Mouse (Mus musculus) brain, embryonic 14.5 days (tissue): ENCODE measurements at regions not wholly inside any gene's neighbourhood (a gene's known extent, or its start where the extent isn't known, plus 50 kb on each side); places are given as distances from the start of the nearest gene placed in this dataset.

Source experiments
- DNase-seq: peaks from one replicate; pipeline ENCODE4 v3.0.0-alpha.2; 2011; ENCODE audit warnings: low read depth
- CTCF ChIP-seq: fragments of 200-500 bp; IDR thresholded peaks from 2 replicates; pipeline ENCODE4 v1.5.1; 2012; ENCODE audit warnings: inconsistent platforms, mild to moderate bottlenecking, moderate library complexity, borderline replicate concordance; ENCODE audit not compliant: insufficient read depth, insufficient read length; ENCODE audit errors: extremely low read depth
- POLR2A ChIP-seq: fragments of 200-500 bp; IDR thresholded peaks from 2 replicates; pipeline ENCODE4 v1.6.1; 2012; ENCODE audit warnings: mild to moderate bottlenecking, inconsistent platforms, borderline replicate concordance; ENCODE audit not compliant: poor library complexity, insufficient read depth, insufficient read length, severe bottlenecking; ENCODE audit errors: extremely low read depth

DNA sequence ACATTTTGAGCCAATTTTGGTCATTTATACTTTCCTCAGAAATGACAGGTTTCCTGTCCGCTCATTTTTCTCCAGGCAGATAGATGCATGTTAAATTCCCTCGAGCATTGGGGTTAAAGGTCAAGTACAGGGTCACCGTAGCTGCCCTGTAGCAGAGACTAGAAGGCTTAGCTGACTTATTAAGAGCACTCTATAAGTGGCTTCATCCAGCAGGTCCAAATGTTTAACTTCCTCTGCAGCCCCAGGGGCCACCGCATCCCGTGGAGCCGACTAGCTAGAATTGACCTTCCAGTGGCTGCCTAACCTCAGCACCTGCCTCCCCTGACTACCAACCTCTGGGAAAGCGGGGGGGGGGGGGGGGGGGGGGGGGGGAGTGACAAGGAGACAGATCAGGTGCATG, 114.7 kb downstream of the Rpl14 start:
- no peak for DNase-seq
- TF ChIP-seq POLR2A: no peak
- no peak for TF ChIP-seq CTCF

DNA sequence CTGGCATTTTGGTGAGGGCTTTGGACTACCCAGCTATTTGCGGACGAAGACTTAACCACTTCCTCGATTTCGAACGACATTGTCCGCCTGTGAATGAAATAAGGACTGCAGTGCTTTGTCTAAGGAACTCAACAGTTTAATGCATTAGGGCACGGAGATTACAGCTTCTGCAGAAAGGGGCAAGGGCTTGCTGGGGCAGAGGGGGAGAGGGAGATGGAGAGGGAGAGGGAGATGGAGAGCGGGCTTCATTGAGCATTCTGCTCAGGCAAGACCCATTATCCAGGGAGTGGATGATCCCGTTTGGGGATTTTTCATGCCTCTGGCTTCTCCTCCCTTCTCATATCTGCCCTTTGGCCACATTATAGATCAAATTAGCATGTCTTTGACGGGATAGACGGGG, 117.8 kb downstream of the Rpl14 start:
- DNase-seq: peak; percentile 76
- TF ChIP-seq CTCF (no peak), POLR2A (no peak)

DNA sequence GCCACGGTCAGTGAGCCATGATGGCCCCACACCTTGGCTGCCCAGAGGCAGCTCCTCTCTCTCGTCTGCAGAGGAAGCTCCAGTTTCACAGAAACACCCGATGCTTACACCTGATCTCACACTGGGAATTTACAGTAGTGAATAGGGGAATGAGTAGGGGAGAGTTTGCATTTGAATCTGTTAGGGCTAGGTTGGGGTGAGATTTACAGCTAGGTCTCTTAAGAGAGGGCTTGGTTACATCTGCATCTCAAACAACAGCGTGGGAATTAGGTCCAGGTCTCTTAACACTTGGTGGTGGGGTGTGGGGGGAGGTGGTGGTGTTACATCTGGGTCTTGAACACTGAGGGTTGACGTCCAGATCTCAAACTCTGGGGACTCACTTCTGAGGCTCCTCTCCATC, 119.3 kb downstream of the Rpl14 start:
- no peak for DNase-seq
- TF ChIP-seq CTCF (no peak), POLR2A (no peak)

DNA sequence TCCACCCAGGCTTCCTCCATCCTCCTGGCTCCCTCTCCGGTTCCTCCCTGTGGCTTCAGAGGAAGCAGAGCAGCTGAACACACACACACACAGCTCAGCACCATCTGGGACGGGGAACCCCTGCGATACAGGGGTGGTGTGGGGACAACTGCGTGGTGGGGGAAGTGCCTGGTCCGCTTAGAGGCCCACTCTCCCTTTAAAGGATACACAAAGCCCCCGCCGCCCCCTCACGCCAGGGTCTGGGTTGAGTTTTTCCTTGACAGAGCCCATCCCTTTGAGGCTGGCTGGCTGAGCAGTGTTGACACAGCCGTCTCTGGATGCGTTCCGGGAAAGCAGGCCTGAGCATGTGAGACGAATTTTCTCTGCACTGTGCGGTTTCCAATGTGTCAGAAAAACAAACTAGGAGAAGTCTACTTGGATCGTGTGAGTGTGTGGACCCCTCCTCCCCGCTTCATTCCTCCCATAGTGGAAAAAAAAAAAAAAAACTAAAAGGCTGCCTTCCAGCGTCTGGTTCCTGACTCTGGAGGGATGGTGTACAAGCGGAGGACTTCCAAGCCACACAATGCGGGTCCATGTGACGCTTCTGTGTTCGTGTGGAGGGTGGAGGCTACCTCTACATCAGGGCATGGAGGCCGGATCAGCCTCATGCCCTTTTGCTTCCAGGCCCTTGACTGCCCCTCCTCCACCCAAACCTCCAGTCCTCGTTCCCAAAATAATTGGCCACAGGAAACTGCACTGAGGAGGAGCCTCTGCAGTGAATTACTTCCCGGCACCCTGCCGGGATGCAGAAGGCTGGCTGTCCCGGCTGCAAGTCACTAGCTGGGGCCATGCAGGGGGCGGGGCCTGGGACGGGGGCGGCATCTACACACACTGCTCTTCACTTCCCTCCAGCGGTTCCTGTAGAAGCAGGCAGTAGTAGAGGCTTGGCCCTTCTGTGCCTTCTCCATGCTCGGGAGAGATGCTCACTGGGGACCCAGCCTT, 120.0 kb downstream of the Rpl14 start:
- TF ChIP-seq CTCF (peak; percentile 42; the same call in 1 of the 2 replicates), POLR2A (no peak)
- DNase-seq: peak; percentile 93

DNA sequence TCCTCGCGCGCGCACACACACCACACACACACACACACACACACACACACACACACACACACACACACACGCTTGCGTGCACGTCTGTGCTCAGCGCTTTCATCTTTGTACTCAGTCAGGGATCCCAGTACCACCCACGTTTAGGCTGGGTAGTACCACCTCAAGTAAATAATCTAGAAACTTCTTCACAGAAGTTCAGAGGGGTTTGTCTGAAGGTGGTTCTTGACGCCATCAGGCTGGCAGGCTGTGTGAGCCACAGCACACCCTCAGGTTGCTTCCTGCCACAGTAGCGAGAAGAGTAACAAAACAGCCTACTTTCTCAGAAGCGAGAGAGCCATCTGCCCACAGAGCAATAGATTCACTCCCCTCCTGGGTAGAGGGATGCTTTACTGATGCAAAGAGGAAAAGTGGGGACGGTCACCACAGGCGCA, 120.7 kb downstream of the Rpl14 start:
- peak; percentile 65 for DNase-seq
- TF ChIP-seq POLR2A: no peak

DNA sequence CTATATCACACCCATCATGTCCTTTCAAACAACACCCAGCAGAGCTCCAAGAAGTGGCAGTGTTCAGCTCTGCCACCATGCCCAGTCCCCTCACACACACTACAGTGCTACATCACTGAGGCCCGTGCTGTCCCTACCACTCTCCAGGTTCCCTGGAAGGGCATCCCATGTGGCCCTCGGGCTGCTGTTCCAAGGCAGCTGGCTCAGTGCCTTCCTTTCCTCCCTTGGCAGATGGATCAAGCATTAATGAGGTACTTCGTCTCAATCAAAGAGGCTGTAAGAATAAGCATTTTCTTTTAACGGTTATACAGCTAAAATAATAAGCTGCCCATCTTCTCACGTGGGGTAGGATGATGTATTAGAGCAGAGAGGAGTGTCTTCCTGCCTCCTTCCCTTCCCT, 123.2 kb downstream of the Rpl14 start:
- TF ChIP-seq CTCF (no peak), POLR2A (no peak)
- peak; percentile 61 for DNase-seq

DNA sequence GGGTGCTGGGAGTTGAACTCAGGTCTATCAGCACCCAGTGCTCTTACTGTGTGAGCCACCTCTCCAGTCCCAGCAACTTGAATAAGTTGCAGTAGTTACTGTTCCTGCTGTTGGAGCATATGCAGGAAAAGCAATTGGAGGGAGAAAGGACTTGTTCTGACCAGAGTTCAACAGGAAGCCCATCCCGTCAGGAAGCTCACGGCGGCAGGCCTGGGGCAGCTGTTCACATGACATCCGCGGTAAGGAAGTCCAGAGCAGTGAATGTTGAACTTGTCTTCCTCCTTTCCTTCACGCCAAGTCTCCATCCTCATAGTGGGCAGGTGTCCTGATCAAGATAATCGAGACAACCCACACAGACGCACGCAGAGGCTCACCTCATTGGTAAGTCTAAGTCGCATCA, 124.7 kb downstream of the Rpl14 start:
- DNase-seq: no peak
- TF ChIP-seq CTCF (no peak), POLR2A (no peak)

DNA sequence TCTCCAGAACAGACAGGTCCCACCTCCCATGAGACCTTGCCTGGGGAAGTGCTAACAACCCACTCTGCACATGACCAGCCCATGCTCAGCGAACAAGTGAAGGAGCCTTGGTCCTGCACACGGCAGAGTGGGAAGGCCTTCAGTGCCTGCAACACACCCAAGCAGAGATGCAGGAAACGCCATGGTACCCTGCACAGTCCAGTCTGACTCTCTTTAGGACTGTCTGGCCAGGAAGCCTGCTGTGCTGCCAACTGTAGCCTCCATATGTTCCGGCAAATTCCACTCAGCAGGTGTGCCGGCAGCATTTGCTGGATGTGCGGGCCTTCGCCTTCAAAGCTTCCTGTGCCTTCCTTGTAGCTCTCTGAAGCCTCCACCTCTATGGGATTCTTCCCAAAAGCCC, 126.5 kb downstream of the Rpl14 start:
- no peak for TF ChIP-seq POLR2A
- TF ChIP-seq CTCF: no peak
- no peak for DNase-seq

DNA sequence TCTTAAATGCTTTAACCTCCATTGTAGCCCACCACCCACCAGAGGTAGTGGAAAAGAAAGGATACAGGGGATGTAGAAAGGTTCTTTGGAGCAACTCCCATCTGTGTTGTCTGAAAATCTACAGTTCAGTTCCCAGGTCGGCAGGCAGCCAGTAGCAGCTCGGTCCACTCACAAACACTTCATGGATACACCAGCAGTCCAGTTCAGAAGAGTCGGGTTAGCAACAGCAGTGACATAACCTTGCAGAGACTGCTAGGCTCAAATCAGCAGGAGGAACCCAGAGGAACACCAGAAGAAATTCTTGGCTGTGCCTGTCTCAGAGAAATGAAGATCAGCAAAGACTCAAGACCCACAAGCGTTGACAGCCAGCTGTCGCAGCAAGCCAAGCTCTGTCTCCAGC, 128.5 kb downstream of the Rpl14 start:
- TF ChIP-seq CTCF: no peak
- TF ChIP-seq POLR2A: no peak
- no peak for DNase-seq

DNA sequence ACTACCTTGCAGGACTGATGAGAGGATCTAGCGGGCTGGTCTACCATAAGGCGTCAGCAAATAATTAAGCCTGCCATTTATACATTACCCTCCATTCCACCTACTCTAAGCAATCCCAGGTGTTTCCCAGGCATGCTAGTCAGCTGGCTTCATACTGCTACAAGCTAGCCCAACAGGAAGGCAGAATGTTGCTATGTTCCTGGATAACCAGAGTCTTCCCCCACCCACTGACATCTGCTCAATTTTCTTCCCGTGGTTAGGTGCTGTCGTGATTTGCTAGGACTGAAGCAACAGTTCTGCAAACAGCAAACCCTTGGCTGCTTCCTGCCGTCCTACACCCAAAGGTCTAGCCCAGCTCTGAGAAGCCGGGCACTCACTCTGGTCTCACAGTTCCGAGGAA, 131.6 kb downstream of the Rpl14 start:
- DNase-seq: no peak
- TF ChIP-seq CTCF (no peak), POLR2A (no peak)

DNA sequence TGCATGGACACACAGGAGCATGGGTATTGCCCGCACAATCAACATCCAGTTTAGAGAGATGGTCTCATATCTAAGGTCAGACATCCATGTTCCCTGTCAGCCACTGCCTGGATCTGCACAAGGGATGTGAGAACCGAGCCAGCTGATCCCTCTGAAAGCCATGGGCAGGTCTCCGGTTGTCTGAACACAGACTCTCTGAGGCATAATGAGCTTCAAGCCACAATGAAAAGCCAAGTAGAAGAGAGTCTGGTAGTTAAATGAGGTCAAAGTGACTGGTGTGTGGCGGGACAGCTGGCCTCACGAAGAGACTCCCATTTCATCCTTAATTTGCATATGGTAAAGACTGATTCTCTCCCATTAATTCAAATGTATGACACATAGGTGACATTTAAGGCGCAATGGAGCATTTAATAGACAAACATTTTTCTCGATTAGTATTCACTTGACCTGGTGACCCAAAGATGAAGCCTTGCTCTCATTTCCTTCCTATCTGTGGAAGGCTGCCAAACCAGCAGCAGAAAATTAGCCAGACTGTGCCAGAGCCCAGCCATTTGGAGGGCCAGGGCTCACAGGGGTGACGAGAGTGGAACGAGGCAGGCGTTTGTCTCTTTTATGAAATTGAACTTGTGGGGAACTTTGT, 132.2 kb downstream of the Rpl14 start:
- TF ChIP-seq CTCF: no peak
- DNase-seq: peak; percentile 72
